Mouse (Mus musculus) common myeloid progenitor, adult 5-6 weeks (primary cell): Measurements from ENCODE around the gene Fnbp1. TPM values are rescaled to one million over a fixed set of nuclear protein-coding genes. Genes with fewer than 3 reads are reported as not detected.

ENCODE experiments used
- ATAC-seq: replicated peaks from 2 replicates; pipeline ENCODE4 v1.8.0; 2016; ENCODE audit warnings: low read depth, mild to moderate bottlenecking, moderate TSS enrichment, inconsistent platforms; ENCODE audit not compliant: poor library complexity, severe bottlenecking
- total RNA-seq: library from RNA; stranded (forward); fragments of 200-1000, 187-1606 nt; gene quantifications from 2 replicates; pipeline ENCODE4 v1.2.3, GENCODE M21; 2017

Fnbp1 gene
- total RNA-seq, 1 experiment from 2014 or later: 43.4 TPM

- no peak for ATAC-seq
Measured at GRCm38 (mm10) chr2:31105279-31105678, 36.5 kb downstream of the Fnbp1 start.

- ATAC-seq: no peak
Measured at GRCm38 (mm10) chr2:31103321-31103720, 38.5 kb downstream of the Fnbp1 start.

DNA sequence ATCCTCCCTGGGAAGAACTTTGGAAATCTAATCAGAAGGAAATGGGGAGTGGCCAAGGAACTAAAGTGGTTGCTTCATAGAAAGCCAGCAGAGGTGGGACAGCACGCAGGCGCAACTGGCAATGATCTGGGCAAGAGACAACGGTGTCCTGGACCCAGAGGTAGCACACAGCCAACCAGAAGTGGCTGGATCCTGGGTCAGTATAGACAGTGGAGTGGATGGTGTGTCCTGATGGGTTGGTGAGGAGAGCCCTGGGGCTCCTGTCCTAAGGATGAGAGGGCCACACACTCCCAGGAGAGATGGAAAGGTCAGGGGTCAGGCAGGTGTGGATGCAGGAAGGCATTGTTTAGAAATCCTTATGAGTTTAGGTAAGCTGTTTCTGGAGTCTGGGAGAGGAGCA lies 40.5 kb downstream of the Fnbp1 start:
- no peak for ATAC-seq

GRCm38 (mm10) chr2:31099079-31099478 lies 42.7 kb downstream of the Fnbp1 start:
- no peak for ATAC-seq

DNA sequence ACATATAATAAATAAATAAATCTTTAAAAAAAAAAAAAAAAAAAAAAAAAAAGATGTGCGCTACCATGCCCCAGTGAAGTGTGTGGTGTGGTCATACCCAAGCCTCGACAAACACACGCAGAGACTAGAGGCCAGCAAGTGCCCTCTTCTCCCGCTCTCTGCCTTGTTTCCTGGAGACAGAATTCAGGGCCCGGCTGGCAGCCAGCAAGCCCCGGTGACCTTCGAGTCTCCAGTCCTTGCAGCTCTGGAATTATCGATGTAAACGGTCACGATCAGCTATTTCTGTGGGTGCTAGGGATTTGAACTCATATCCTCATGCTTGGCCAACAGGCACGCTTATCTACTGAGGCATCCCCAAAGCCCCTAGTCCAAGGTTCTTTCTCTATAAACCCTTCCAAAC lies 43.2 kb downstream of the Fnbp1 start:
- no peak for ATAC-seq

GRCm38 (mm10) chr2:31097276-31097675 lies 44.5 kb downstream of the Fnbp1 start:
- ATAC-seq: no peak

GRCm38 (mm10) chr2:31096119-31096518 lies 45.7 kb downstream of the Fnbp1 start:
- ATAC-seq: no peak

GRCm38 (mm10) chr2:31094565-31094964 lies 47.2 kb downstream of the Fnbp1 start:
- ATAC-seq: no peak

- ATAC-seq: no peak
Measured at GRCm38 (mm10) chr2:31092939-31093338, 48.9 kb downstream of the Fnbp1 start.

DNA sequence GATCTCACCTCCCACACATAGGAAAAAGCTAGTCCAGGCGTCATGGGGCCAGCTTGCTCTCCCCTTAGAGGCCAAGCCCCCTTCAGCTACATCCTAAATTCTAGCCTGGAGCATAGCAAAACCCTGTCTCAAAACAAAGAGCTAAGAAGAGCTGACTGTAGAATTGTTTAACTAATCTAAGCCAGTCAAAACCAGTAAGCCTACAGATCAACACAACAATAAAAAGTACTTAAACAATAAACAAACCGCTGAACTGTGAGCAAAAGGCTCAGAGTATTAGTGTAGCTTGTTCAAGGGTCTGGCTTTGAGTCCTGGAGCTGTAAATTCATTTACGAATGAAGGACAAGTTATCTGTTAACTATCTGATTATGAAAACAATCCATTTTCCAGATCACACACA lies 50.6 kb downstream of the Fnbp1 start:
- no peak for ATAC-seq

- no peak for ATAC-seq
Measured at GRCm38 (mm10) chr2:31089607-31090006, 52.2 kb downstream of the Fnbp1 start.

DNA sequence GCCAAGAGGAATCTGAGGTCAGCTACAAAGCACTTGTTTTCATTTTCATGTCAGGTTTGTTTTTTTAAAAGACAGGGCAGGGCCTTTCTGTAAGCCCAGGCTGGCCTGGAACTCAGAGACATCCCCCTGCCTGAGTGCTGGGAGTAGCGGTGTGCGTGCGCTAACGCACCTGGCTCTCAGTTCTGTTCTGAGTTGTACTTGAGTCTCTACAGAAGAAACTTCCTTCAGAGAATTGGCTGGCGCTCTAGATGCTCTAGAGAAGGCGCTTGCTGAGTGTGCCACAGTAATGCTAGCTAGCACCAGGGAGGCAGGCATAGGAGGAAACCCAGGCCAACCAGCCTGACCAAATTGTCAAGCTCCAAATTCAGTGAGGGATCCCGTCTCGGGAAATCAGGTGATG lies 52.9 kb downstream of the Fnbp1 start:
- no peak for ATAC-seq

- ATAC-seq: peak; percentile 45
Measured at GRCm38 (mm10) chr2:31087663-31088661, 53.8 kb downstream of the Fnbp1 start.

DNA sequence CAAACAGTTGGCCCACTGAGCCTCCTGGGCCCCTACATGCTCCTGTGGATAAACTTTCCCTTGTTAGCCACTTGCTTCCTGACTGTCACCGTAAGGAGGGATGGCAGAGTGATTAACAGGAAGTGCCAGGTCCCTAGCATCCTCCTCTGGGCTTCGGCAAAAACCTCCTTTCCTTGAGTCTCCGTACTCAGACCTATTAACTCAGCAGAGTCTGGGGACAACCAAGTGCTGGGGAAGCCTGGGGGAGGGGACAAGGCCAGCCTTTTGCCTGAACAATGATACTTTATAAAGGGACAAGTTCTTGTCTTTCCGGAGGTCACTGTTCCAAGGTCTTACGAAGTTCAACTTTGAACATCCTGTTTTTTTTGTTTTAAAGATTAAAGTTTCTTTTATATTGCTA lies 54.7 kb downstream of the Fnbp1 start:
- no peak for ATAC-seq

- no peak for ATAC-seq
Measured at GRCm38 (mm10) chr2:31086543-31086942, 55.3 kb downstream of the Fnbp1 start.

GRCm38 (mm10) chr2:31084169-31084850 lies 57.5 kb downstream of the Fnbp1 start:
- ATAC-seq: no peak

DNA sequence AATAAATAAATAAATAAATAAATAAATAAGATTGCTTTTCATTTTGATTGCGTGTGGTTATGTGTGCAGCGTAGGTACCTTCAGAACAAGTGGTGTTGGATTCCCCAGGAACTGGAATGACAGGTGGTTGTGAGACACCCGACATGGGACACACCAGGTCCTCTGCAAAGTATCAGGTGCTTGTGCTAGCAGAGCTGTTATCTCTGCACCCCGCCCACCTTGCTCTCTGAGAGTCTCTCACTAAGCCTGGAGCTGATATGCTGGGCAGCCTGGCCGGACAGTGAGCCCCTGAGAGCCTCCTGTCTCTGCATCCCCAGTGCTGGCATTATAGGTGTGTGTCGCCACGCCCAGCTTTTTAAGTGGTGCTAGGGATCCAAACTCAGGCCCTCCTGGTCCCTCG lies 58.4 kb downstream of the Fnbp1 start:
- no peak for ATAC-seq

DNA sequence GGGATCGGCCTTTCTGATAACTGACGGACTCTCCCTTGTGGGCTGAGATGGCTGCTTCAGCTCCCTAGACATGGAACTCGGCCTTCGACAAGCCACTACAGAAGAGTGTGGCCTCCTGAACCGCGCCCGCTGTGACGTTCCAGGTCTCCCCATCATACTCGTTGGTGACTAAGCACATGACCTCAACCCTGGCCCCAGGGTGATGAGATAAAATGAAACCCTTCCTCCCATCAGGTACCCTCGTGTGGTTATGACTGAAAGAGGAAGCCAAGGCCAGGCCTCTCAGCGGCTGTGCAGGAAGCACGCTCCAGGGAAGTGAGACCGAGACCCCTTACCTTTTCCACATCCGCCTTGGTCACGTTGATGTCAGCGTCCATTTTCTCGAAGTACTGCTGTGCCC lies 59.2 kb downstream of the Fnbp1 start:
- peak; percentile 83 for ATAC-seq

GRCm38 (mm10) chr2:31081349-31081748 lies 60.5 kb downstream of the Fnbp1 start:
- ATAC-seq: peak; percentile 72

GRCm38 (mm10) chr2:31079117-31079516 lies 62.7 kb downstream of the Fnbp1 start:
- ATAC-seq: no peak

- no peak for ATAC-seq
Measured at GRCm38 (mm10) chr2:31077574-31077973, 64.2 kb downstream of the Fnbp1 start.
